Mouse (Mus musculus) MN1 (cell line): ENCODE measurements around the gene Cyp2u1.
A peak's percentile ranks its signal among the peaks of the same experiment; 100 is the strongest.

Experiments used
- DNase-seq: peaks from one replicate; pipeline ENCODE4 v3.0.0-alpha.2; 2016; ENCODE audit warnings: low spot score

Gene Cyp2u1

GRCm38 (mm10) chr3:131255399-131255981 lies 47.5 kb downstream of the Cyp2u1 start:
- DNase-seq, result no peak

- DNase-seq, result no peak
These were observed 48.0 kb downstream of the Cyp2u1 start for GRCm38 (mm10) chr3:131254991-131255390.

GRCm38 (mm10) chr3:131251601-131252000 lies 51.4 kb downstream of the Cyp2u1 start:
- no peak for DNase-seq

GRCm38 (mm10) chr3:131250978-131251377 lies 52.0 kb downstream of the Cyp2u1 start:
- no peak for DNase-seq

- no peak for DNase-seq
These were observed 52.7 kb downstream of the Cyp2u1 start for GRCm38 (mm10) chr3:131250283-131250682.

- DNase-seq, result no peak
These were observed 54.6 kb downstream of the Cyp2u1 start for GRCm38 (mm10) chr3:131248444-131248843.

- DNase-seq, result no peak
These were observed 55.2 kb downstream of the Cyp2u1 start for GRCm38 (mm10) chr3:131247851-131248250.

- DNase-seq, result no peak
These were observed 55.6 kb downstream of the Cyp2u1 start for GRCm38 (mm10) chr3:131247447-131247846.

GRCm38 (mm10) chr3:131246579-131247046 lies 56.4 kb downstream of the Cyp2u1 start:
- DNase-seq, result no peak

GRCm38 (mm10) chr3:131245766-131246578 lies 57.1 kb downstream of the Cyp2u1 start:
- peak; percentile 72 for DNase-seq
